Mouse (Mus musculus): ENCODE data around the gene Slc2a3.
A peak's percentile ranks its signal among the peaks of the same experiment; 100 is the strongest.

Gene Slc2a3

DNA sequence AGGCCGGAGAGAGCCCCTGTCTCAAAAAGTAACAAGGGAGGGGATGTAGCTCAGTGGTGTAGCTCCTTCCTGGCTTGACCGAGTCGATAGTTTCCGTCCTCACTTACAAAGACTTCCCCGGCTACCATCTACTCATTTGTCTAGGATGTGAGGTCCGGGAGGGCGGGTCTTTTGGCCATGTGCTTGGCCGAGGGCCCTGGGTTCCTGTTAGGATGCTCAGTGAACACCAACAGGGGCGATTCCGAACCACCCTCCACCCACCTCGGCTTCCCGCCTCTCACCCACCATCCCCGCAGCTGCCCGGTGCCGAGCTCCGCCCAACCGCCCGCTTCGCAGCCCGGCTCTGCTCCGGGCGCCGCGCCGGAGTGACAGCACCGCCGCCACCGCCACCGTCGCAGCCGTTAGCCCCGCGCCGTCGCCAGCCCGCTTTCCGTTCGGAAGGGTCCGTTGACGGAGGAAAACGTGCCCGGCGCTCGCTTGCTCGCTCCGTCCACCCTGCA is at the start of gene Slc2a3:
Gene Slc2a3 (minus strand): TSS at position 340 of the 500 bp plus-strand sequence.
- peak; percentile 80 for DNase-seq

DNA sequence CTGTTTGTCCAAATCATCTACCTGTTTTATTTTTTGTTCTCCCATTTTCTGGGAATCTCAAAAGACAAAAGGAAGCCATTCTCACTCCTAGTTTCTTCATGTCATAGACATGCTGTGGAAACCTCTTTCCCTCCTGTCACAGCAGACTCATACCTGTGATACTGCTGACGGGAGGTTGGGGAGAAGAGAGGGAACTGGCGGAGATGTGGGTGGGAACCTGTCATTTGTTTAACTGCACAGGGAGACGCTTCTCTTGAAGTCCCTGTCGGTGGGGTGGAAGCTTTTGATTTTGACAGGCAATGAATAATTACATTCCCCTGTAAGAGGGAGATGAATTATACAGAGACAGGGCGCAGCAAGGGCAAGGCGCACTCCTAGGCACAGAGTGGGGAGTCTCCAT is 42.3 kb upstream of the Slc2a3 start:
- no peak for DNase-seq

DNA sequence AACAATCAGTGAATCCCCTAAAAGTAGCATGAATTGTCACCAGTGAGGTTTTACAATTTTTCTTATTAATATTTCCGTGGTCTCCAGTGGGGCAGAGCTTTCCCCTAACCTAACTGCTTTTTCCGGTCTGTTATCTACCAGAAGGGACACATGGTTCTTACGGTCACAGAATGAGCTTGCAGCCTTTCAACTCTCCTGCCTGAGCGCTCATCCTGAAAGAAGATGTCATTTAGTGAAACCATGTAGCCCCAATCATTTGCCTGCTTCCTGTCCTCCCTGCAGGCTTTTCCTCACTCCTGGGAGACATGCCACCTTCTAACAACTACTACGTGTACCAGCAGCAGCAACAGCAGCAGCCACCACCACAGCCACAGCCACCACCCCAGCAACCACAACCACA is 36.1 kb upstream of the Slc2a3 start:
- no peak for DNase-seq

DNA sequence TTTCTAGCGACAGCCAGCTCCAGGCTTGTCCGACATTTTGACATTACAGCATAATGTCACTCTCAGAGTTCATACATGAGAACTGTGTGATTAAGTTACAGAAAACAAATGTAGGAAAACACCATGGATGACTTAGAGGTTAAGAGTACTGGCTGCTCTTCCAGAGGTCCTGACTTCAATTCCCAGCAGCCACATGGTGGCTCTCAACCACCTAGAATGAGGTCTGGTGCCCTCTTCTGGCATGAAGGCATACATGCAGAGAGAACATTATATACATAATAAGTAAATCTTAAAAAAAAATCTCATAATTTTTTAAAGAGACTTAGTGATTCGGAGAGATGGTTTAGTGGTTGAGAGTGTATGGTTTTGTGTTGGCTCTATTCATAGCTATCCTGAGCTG is 35.5 kb upstream of the Slc2a3 start:
- no peak for DNase-seq

DNA sequence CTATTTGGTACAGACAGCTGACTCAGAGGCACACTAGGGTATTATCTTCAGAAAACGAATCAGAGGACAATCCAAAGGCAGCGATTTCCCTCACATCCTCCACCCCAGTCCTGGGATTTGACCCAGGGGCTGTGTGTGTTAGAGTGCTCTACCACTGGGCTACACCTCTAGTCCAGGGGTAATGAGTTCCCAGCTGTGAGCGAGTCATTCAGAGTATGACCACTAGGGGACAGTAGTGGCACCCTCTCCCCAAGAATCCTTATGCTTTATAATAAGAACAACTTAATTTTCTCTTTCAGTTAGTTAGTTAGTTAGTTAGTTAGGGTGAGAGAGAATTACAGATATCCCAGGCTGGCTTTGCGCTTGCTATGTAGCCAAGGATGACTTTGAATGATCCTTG is 32.9 kb upstream of the Slc2a3 start:
- DNase-seq, result no peak

DNA sequence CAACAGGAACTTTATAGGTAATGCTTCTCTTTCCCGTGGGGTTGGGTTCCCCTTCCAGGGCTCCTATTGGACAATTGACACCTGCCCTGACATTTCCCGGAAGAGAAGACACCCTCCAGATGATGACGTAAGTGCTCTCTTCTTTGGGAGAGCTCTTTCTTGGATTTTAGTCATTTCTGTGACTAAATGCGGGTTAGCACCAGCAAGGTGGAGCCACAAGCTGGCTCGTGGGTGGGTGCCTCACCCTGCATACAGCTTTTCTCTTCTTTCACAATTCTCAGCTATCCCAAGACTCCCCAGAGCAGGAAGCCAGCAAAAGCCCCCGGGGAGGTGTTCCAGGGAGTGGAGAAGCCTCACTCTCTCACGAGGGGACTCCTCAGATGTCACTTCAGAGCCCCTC is 31.4 kb upstream of the Slc2a3 start:
- DNase-seq, result peak; percentile 46

DNA sequence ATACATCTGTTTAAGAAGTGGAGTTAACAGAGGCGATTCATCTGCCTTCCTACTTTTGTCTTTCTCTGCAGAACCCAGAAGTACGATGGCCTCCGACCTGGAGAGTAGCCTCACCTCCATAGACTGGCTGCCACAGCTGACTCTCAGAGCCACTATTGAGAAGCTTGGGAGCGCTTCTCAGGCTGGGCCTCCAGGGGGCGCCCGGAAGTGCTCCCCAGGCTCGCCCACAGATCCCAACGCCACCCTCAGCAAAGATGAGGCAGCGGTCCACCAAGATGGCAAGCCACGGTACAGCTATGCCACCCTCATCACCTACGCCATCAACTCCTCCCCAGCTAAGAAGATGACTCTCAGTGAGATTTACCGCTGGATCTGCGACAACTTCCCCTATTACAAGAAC is 26.6 kb upstream of the Slc2a3 start:
- no peak for DNase-seq

DNA sequence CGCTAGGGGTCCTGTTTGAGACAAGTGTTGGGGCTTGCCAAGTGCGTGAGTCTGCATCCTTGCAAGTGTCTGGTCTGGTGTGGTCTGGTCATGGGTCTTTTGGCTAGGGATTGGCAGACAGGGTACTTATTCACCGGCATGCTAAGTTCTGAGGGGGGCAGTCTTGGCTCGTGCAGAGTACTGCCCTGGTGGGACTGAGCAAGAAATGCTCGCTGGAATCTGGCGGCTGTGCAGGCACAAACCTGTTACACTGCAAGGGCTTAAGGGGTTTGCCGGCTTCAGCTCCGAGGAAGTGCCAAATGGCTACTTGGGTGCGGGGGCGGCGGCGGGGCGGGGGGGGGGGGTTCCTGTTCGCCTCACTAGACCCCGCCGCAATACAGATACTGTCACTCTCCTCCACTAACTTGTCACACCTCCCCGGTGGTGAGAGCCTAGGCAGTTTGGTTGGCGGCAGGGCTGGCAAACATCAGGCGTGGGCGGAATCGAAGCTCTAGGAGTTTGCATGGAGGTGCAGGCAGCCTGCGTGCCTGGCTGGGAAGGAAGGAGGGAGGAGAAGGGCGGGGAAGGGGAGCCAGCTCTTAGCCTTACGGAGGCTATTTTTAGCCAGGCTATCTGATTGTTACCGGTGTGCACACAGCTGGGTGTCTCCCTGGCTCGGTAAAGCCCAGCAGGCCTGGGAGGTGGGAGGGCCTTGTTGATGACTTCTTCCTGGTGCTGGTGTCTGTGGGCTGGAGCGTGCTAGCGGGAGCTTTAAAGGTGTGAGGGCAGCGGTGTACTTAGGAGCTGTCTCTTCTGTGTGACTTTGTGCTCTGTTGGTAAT is 24.7 kb upstream of the Slc2a3 start:
- DNase-seq, result peak; percentile 94

DNA sequence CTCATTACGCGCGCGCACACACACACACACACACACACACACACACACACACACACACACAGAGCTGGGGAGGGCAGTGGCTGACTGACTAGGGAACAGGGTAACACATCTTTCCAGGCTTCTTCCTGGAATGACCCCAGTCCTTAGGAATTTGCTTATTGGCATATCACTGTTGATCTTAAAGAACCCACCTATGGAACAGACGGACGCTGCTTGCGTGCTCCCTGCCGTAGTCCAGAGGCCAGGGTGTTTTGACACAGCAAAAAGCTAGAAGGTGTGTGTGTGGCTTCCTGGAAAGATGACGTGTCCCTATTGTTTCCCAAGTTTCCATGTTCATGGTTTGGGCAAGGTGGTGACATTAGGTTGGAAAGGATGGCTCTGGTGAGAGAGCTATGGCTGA is 23.7 kb upstream of the Slc2a3 start:
- DNase-seq, result no peak

DNA sequence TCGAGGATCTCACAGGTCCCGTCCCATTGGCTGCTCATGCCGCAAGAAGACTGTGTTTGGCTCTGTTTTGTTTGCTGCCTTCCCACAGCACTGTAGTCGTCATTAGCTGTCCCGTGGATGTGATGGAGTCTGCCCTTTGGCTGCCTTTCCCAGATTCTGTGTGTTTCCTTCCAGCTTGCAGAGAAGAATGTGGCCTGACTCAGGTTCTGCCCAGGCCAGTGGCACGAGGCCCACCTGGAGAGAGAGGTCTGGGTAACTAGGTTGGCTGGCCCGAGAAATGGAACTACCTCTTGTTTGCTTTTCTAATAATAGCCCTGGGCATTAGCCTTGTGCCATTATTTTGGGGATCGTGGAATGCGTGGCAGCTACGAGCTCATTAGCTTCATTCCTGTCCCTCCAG is 22.6 kb upstream of the Slc2a3 start:
- DNase-seq, result no peak

DNA sequence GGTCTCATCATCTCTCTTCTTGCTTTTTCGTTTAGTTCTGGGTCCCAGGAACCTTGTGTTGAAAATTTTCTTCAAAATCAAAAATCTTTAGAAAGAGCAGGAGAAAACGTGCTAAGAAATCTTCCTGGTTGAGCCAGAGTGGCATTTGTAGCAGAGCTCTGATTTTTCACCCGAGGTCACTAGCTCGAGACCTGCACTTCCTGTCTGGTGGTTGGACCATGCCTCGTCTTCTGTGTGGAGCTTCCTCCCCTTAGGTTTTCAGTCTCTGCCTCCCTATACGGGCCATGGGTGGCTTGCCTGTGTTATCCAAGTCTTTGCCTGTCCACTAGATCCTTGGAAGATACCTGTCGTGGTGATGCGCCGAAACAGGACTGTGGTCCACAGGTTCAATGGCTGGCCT is 20.4 kb upstream of the Slc2a3 start:
- DNase-seq, result no peak

DNA sequence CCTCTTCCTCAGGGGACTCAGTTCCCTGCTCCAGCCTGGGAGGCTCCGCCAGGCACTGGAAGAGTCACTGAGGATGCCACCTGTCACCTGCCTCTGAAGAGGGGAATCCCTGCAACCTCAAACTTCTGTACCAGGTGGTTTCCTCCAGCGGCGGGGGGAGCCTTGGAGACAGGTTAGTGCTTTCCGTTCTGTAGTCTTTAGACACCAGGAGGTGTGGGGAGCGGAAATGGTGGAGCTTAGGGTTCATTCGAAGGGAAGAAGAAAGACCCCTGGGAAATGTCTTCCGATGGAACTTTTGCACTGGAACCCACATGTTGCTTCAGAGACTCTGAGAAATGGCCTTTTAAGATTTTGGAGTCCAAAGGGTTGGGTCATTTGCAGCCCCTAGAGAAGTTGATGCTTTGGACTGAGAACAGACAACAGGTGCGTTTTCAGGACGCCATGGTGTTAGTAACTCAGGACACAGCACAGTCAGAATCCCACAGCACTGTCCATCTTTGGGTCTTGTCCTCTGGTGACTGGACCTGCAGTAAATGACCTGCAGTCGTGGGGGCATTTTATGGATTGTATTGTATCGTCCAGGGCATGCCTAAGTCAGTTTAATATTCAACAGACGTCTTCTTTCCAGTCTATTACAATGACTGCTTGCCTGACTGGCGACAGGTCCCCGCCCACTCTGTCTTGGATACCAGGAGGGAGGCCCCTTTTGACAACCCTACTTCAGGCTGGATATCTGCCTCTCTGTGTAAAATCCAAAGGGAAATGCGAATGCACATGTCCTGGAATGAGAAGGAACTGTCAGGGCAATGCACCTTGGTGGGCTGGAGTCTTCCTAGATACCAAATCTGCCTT is 19.6 kb upstream of the Slc2a3 start:
- DNase-seq, result no peak

DNA sequence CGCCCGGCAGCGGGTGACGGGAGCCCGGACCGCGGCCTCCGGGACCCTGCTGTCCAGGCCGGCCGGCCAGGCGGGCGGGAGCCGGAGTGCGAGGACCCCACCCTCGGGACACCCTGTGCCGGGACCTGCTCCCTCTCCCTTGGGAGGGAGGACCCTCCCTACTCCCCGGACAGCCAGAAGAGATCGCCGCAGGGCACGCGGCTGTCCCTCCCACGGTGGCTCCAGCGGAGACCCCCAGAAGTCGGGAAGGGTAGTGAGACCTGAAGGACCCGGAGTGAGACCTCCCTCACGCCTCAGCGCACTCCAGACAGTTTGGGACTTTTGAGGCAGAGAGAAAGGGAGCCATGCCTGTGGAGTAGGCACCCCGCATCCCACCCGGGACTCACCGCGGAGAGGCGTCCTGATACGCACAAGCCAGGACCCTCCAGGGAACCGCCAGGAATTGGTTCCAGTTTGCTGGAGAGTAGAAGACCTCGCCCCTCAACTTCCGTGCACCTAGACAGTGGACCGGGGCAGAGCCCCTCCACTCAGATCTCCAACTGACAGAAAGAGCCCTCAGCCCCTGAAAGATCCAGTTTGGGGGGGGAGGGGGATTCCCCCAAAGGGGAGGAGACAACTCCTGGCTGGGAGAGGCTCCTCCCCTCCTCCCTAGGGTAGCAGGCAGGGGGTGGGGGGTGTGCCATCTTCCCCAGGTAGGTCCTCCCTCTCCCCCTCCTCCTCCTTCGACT is 18.8 kb upstream of the Slc2a3 start:
- peak; percentile 39 for DNase-seq

DNA sequence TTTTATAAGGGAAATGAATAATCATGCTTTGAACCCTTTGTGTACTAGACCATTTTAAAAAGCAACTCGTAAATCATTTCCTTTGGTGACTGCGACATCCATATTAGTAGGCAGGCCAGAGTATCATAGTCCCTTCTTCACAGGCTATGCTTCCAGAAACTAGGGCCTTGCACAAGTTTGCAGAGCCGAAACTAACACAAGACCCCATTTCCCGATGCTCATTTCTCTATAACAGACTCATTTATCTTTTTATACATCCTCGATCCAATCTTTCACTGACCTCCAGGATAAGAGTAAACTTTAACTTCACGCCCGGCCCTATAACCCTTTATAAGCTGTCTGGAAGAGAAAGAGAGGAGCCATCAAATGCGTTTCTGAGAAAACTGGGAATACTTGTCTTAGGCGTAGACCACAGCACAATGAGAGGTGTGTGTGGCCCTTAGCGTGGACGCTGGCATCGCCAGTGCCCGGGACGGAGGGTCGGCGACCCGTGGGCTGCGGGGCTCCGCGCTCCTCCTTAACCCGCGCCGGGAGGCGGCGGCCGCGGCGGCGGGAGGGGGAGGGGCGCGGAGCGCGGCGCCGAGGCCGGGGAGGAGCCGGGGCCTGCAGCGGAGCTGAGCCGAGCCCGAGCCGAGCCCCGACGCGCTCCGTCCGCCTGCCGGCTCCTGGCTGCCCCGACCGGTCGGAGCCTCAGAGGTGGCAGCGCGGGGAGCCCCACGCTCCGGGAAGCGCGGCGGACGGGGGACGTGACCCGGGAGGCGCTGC is 18.0 kb upstream of the Slc2a3 start, which contains the start of gene Foxj2:
Gene Foxj2 (plus strand): TSS at position 609 of the 765 bp plus-strand sequence.
- peak; percentile 66 for DNase-seq

DNA sequence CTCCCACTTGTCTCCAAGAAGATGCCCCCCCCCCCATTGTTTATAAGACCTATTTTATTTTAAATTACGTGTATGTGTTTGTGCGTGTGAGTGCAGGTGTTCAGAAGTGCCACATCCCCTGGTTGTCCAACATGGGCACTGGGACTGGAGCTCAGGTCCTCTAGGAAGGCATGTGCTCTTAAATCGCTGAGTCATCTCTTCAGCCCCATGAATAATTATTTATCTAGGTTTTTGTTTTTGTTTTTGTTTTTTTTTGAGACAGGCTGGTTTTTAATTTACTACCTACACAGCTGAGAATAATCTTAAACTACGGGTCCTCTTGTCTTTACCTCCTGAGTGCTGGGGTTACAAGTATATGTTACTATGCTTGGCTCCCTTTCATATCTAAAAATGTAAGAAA is 12.2 kb upstream of the Slc2a3 start:
- no peak for DNase-seq

DNA sequence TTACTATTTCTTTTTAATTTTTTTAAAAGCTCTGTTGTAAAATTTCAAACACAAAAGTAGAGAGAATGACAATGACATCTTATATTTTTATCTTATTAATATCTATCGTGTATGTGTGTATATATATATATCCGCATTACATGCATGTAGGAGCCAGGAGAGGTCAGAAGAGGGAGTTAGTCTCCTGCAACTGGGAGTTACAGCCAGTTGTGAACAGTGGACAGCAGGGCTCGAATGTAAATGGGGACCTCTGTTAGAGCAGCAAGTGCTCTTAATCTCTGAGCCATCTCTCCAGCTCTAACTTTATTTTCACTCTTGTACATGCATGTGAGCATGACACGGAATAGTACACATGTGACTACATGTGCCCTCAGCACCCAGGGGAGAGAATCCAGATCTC is 11.3 kb upstream of the Slc2a3 start:
- no peak for DNase-seq

DNA sequence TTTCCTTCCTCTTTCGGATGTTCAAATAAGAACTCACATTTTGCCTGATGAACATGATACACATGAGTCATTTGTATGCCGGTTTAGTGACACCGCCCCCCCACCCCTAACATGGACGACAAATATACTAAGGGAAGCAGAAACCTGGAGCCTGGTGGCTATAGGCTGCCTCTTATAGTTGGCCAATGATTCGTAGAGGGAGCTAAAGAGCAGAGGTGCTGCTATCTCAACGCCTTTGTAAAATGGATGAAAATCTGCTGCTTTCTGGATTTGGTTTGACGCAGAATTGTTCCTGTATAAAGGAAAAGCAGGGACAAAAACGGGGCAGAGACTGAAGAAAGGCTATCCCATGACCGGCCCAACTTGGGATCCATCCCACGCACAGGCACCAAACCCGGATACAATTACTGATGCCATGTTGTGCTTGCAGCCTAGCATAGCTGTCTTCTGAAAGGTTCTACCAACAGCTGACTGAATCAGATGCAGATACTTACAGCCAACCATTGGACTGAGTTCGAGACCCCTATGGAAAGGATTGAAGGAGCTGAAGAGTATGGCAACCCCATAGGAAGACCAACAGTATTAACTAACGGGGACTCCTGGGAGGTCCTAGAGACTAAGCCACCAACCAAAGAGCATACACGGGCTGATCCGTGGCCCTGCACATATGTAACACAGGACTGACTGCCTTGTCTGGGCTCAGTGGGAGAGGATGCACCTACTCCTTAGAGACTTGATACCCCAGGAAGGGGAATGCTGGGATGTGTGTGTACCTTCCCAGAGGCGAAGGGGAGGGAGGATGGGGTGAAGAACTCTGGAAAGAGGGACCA is 10.5 kb upstream of the Slc2a3 start:
- DNase-seq, result peak; percentile 33

DNA sequence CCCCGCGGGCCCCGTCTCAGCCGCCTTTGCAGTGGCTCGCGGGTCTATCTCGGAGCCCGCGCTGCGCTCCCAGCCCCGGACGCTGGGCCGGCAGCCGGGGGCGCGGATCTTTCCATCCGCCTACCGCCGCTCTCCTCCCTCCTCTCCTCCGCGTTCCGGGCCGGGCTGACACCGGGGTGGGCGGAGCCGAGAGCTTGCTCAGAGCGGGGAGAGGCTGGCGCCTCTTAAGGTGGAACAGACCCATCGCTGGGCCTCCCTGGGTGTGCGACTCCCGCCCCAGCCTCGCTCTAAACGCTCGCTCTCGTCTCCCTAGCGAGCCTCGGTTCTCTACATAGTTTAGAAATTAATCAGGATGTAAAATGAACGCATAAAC is 9.8 kb upstream of the Slc2a3 start:
- peak; percentile 96 for DNase-seq

DNA sequence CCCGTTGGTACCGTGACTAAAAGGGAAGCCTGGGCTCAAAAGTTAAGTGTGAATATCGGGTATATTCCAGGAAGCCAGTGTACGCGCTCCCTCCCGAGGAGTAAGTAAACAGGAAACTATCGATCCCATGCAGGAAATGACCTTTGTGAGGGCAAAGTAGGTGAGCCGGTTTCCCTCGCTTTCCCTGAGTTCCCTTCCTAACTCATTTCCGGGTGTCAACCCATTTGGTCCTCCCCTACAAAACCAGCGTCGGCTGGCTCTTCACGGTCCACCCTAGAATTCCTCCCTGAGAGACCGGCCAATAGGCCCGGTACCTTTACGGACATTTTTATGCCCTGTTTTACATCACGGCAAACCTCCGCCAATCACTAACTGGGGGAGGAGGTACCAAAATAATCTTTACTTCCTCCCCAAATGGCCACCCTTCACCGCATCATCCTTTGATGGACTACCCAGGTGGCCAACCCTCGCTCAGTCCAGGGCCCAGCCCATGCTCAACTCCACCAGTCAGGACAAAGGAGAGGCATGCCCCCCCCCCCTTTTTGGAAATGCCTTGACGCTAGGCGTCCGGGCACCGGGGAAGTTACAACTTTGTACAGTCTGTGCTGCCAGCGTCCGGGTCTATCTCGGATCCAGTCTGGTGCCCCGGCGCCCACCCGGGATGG is 9.3 kb upstream of the Slc2a3 start:
- DNase-seq, result peak; percentile 99

DNA sequence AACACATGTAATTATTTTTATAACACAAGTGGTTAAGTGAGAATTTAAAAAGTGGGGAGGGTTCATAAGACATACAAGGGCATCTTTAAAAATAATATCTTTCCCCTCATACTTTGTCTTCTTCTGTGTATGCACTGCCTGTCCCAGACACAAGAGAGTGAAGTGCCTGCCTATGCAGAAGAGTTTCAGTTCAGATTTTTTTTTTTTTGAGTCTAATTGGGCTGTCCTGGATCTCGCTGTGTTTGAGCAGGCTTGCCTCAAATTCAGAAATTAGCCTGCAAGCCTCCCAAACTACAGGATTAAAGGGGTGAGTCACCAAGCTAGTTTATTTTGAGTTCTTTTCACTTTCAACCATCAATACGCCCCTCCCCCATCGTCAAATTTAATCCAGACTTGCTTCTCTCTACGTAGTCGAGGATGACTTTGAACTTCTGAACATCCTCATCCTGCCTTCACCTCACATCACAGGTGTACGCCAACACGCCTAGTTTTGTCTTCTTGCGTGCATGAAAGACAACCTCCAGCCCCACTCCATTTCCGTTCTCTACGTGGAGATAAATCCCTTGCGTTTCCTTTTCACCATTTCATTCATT is 8.7 kb upstream of the Slc2a3 start:
- DNase-seq, result peak; percentile 30

All from right cerebral cortex, adult 18-20 months (tissue).